Mouse (Mus musculus): ENCODE measurements around the gene Mxra8. TPM values are rescaled to one million over a fixed set of nuclear protein-coding genes. Genes with fewer than 3 reads are reported as not detected.

The Mxra8 gene
- polyA plus RNA-seq (2015; fragmentation: Nextera tagmentation; extraction: Ambion mirVana), result 69.6 and 71.8 TPM in 2 replicates

DNA sequence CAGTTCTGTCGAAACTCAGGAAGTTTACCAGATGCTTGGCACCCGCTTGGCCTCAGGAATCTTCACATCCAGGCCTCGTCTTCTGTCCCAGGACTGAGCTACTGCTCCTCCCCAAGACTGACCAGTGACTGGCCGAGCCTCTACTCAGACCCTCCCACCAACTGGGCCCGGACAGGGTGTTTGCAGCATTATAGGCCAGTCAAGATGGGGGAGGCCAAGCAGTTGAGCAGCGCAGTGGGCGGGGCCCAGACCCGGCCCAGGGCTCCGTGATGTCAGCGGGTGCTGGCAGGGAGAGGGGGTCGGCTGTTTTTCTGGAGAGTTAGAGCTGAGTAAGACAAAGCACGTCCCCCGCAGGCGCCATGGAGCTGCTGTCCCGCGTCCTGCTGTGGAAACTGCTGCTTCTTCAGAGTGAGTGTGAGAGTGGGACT, at the start of gene Mxra8:
Gene Mxra8, plus strand, starts transcription at position 198 of the 428 bp plus-strand sequence.
- 4% methylated on average over 16 of the region's 16 CpGs for WGBS
- H3K9me3 ChIP-seq, result no peaks in the 10 kb centered on the region
- peak within 1 kb of the TSS; percentile 75 for H3K9ac ChIP-seq
- H3K27me3 ChIP-seq, result peaks cover 6% of the 10 kb centered on the region; the same call in 1 of the 2 replicates
- H3K27ac ChIP-seq, result peak within 1 kb of the TSS; percentile 86
- peaks cover 38% of the 10 kb centered on the region for H3K4me1 ChIP-seq
- peaks cover 20% of the 10 kb centered on the region for H3K36me3 ChIP-seq
- H3K4me3 ChIP-seq, result peak within 1 kb of the TSS; percentile 56
- ATAC-seq (ENCODE audit: insufficient number of reproducible peaks, insufficient read depth, low FRiP score, low TSS enrichment, low read depth), result peak; percentile 60
- peak within 1 kb of the TSS; percentile 94 for H3K4me2 ChIP-seq

DNA sequence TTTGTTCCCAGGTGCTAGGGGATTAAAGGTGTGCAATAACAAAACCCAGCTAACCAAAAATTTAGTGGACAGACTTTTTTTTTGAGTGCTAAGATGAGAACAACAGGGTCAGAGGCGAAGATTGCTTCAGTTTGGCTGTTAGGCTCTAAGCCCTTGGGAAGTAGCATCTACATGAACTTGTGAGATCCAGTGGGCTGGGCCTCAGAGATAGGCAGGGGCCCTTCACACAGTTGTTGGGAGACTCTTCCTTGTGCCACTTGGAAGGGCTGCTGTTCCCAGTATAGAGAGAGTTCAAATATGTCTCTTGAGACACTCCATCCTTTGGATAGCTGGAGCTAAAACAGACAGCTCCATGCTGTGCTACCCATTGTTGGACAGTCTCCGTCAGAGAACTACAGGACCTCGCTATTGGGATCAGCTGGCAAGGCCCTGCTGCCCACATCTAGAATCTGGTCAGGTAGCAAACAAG, 49.4 kb upstream of the Mxra8 start, which contains the start of gene Ankrd65:
Gene Ankrd65, plus strand, starts transcription at position 419 of the 469 bp plus-strand sequence.
- 0 out of 2 replicates have a peak, but pooled peaks cover 3% of the 10 kb centered on the region for H3K4me1 ChIP-seq
- no peaks in the 10 kb centered on the region for H3K36me3 ChIP-seq
- 78% methylated on average over 3 of the region's 3 CpGs for WGBS
- H3K9ac ChIP-seq, result no peak within 1 kb of the TSS
- H3K4me2 ChIP-seq, result no peak within 1 kb of the TSS
- no peak for ATAC-seq (ENCODE audit: insufficient number of reproducible peaks, insufficient read depth, low FRiP score, low TSS enrichment, low read depth)
- no peak within 1 kb of the TSS for H3K4me3 ChIP-seq
- H3K27me3 ChIP-seq, result no peaks in the 10 kb centered on the region
- no peaks in the 10 kb centered on the region for H3K9me3 ChIP-seq
- peak within 1 kb of the TSS; percentile 28; the same call in 1 of the 2 replicates for H3K27ac ChIP-seq

DNA sequence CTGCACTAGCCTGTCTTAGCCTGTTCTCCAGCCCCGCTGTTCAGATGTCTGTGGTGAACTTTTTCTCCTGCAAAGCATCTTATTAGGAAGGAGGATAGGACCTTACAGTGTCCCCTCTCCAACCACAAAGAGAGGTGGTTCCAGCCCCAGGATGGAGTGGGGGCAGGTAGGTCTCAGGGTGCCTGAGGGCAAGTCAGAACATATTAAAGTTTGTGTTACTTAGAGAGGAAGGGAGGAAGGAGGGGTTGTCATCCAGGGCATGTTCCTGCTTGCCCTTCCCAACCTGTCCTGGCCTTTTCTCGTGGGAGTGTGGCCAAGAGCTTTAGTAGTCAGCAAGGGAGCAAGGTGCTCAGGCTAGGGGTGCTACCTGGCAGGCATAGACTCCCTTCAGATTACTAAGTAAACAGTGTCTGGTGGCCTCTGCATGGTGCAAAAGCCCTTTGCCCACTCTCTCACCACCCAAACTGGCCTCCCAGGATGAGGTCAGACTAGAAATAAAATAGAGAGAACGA, 48.8 kb upstream of the Mxra8 start:
- Histone ChIP-seq H3K4me1 (no peaks in the 10 kb centered on the region), H3K4me2 (no peak overlapping the region), H3K4me3 (no peak overlapping the region), H3K27ac (no peak overlapping the region), H3K27me3 (no peaks in the 10 kb centered on the region), H3K9ac (no peak overlapping the region), H3K36me3 (no peaks in the 10 kb centered on the region), H3K9me3 (no peaks in the 10 kb centered on the region)
- WGBS, result 52% methylated on average over 3 of the region's 3 CpGs
- ATAC-seq (ENCODE audit: insufficient number of reproducible peaks, insufficient read depth, low FRiP score, low TSS enrichment, low read depth), result no peak

DNA sequence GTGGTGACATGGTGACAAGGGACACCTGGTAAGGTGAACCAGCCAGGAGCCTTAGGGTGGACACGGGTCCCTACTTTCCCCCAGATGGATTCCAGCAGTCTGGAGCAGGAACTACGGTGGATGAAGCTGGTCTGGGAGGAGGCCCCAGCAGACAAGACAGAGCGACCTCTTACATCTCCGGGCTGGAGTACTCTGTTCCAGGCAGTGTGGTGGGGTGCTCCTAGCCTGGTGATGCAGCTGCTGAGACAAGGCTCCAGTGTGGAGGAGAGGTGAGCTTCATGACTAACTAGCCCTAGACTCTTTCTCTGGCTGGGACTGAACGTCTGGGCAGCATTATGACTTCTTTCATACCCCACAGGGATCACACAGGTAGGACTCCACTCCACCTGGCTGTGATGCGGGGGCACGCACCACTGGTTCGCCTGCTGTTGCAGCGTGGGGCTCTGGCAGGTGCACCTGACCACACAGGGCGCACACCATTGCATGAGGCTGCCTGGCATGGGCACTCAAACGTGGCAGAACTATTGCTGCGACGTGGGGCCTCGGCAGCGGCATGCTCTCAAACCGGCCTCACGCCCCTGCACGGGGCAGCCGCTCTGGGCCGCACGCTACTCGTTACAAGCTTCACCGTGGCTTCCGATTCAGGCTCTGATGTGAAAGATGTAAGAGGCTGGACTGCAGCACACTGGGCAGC, 48.1 kb upstream of the Mxra8 start:
- Histone ChIP-seq H3K36me3 (no peaks in the 10 kb centered on the region), H3K9me3 (no peaks in the 10 kb centered on the region), H3K4me3 (no peak overlapping the region), H3K4me1 (no peaks in the 10 kb centered on the region), H3K27me3 (no peaks in the 10 kb centered on the region), H3K4me2 (no peak overlapping the region), H3K9ac (no peak overlapping the region), H3K27ac (no peak overlapping the region)
- 75% methylated on average over 24 of the region's 24 CpGs for WGBS
- ATAC-seq (ENCODE audit: insufficient number of reproducible peaks, insufficient read depth, low FRiP score, low TSS enrichment, low read depth), result no peak

DNA sequence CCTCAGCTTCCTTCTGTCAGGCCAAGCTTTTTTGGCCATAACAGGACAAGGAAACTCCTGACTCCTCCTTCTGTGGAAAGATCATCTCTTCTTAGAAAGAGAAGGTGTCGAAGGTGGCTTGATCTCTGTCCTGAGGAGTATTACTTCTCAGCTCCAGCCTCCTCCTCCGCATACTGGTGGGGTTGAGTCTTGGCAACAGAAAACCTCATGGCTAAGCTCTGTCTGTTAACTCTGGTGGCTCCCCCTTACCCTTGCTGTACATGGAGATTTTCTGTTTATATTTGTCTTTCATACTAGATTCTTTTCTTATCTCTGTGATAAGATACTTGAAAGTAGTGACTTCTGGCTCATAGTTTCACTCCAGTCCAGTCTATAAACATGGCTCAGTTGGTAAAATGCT, 45.8 kb upstream of the Mxra8 start:
- Histone ChIP-seq H3K9me3 (no peaks in the 10 kb centered on the region), H3K27ac (no peak overlapping the region), H3K4me3 (no peak overlapping the region), H3K27me3 (no peaks in the 10 kb centered on the region; the same call in 1 of the 2 replicates), H3K9ac (no peak overlapping the region), H3K4me2 (no peak overlapping the region), H3K4me1 (no peaks in the 10 kb centered on the region), H3K36me3 (no peaks in the 10 kb centered on the region)
- WGBS, result 82% methylated on average over 2 of the region's 2 CpGs
- no peak for ATAC-seq (ENCODE audit: insufficient number of reproducible peaks, insufficient read depth, low FRiP score, low TSS enrichment, low read depth)

DNA sequence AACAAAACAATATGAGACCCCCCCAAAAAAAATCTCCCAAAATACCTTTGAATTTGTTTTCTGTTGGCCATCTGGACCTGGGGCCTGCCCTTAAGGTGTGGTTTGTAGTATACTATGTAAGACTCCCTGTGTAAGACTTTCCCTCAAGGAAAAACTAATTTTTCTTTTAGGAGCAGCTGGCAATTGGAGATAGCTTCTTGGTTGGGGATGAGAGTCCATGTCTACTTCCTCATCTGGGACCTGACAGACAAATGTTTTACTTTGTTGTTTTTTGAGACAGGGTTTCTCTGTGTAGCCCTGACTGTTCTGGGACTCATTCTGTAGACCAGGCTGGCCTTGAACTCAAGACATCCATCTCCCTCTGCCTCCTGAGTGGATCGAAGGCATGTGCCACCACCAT, 37.4 kb upstream of the Mxra8 start:
- WGBS, result 100% methylated on average over 1 of the region's 1 CpGs

DNA sequence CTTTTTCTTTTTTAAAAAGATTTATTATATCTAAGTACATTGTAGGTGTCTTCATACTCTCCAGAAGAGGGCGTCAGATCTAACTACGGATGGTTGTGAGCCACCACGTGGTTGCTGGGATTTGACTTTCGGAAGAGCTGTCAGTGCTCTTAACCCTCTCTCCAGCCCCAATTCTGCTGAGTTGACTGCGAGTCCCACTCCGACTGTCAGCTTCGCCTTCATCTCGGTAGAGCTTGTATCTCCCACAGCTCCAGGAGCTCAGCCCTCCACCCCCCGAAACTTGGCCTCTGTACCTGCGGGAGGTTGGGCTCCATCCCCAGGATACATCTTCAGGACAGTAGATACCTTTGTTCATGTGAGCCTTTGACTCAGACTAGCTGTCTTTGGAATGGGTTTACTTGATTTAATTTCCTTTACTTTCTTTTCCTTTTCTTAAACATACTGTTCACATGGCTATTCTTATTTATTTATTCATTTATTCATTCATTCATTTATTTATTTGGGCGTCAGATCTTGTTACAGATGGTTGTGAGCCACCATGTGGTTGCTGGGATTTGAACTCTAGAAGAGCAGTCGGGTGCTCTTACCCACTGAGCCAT, 36.6 kb upstream of the Mxra8 start, which contains the start of gene Mrpl20:
Gene Mrpl20, plus strand, starts transcription at position 138 of the 599 bp plus-strand sequence.
- Histone ChIP-seq H3K4me2 (peak within 1 kb of the TSS; percentile 77), H3K9me3 (no peaks in the 10 kb centered on the region), H3K4me3 (peak within 1 kb of the TSS; percentile 89), H3K4me1 (peaks cover 17% of the 10 kb centered on the region), H3K27me3 (no peaks in the 10 kb centered on the region; the same call in 1 of the 2 replicates), H3K27ac (peak within 1 kb of the TSS; percentile 69), H3K9ac (peak within 1 kb of the TSS; percentile 93), H3K36me3 (peaks cover 27% of the 10 kb centered on the region)
- ATAC-seq (ENCODE audit: insufficient number of reproducible peaks, insufficient read depth, low FRiP score, low TSS enrichment, low read depth), result no peak
- 7% methylated on average over 12 of the region's 12 CpGs for WGBS

More for the DNA sequence above, 37.4 kb upstream of the Mxra8 start:
- peaks cover 17% of the 10 kb centered on the region for H3K4me1 ChIP-seq
- no peaks in the 10 kb centered on the region; the same call in 1 of the 2 replicates for H3K27me3 ChIP-seq
- no peak overlapping the region for H3K27ac ChIP-seq
- no peak overlapping the region for H3K4me2 ChIP-seq
- H3K9me3 ChIP-seq, result no peaks in the 10 kb centered on the region
- ATAC-seq (ENCODE audit: insufficient number of reproducible peaks, insufficient read depth, low FRiP score, low TSS enrichment, low read depth), result no peak
- H3K36me3 ChIP-seq, result peaks cover 21% of the 10 kb centered on the region
- no peak overlapping the region for H3K9ac ChIP-seq
- H3K4me3 ChIP-seq, result no peak overlapping the region

DNA sequence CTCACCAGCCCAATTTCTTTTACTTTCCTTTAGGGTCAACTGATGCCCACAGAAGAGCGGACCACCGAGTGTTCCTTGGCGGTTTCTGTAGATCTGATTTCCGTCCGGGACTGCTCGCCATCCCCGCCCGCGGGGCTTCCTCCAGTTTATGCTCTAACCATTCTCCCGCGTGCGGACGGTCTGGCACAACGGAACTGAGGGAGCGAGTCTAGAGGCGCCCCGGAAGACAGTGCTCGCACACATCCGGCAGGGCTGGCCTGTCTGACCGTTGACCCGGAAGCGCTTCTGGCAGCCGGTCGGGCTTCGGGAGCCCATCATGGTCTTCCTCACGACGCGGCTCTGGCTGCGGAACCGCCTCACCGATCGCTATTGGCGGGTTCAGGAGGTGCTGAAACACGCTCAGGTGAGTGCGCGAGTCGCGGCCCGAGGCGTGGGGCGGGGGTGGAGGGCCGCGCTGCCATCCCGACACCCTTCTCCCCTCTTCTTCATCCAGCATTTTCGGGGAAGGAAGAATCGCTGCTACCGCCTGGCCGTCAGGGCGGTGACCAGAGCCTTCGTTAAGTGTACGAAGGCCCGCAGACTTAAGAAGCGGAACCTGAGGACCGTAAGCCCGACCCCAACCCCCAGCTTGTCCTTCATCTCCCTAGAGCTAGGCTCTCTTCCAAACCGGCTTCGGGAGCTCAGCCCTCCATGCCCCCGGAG, 36.0 kb upstream of the Mxra8 start:
- H3K9me3 ChIP-seq, result no peaks in the 10 kb centered on the region
- H3K9ac ChIP-seq, result peak overlapping the region; percentile 93
- peak overlapping the region; percentile 89 for H3K4me3 ChIP-seq
- H3K4me1 ChIP-seq, result peaks cover 17% of the 10 kb centered on the region
- peaks cover 34% of the 10 kb centered on the region for H3K36me3 ChIP-seq
- peak; percentile 96 for ATAC-seq (ENCODE audit: insufficient number of reproducible peaks, insufficient read depth, low FRiP score, low TSS enrichment, low read depth)
- H3K27me3 ChIP-seq, result no peaks in the 10 kb centered on the region; the same call in 1 of the 2 replicates
- H3K4me2 ChIP-seq, result peak overlapping the region; percentile 77
- H3K27ac ChIP-seq, result peak overlapping the region; percentile 69
- WGBS, result under 1% methylated on average over 58 of the region's 58 CpGs

DNA sequence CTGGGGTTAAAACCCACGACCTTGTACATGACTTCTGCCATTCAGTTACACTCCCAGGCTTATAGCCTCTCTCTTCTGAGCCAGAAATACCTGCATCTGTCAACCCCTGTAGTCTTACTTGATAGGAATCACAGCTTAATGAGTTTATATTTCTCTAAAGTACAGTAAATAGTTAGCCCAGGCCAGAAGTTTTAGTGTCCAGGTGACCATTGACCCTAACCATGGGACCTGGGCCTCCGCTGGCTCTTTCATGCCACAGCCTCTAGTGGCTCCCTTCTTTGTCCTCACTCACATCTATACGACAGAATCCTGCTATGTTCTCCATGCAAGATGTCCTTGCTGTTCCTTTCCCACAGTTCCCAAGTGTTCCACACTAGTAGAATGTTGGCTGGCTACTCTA, 31.6 kb upstream of the Mxra8 start:
- Histone ChIP-seq H3K4me1 (peaks cover 25% of the 10 kb centered on the region), H3K36me3 (peaks cover 59% of the 10 kb centered on the region), H3K9me3 (no peaks in the 10 kb centered on the region), H3K27ac (no peak overlapping the region), H3K27me3 (no peaks in the 10 kb centered on the region), H3K4me3 (no peak overlapping the region), H3K4me2 (no peak overlapping the region), H3K9ac (no peak overlapping the region)
- no peak for ATAC-seq (ENCODE audit: insufficient number of reproducible peaks, insufficient read depth, low FRiP score, low TSS enrichment, low read depth)
- WGBS, result 91% methylated on average over 3 of the region's 3 CpGs

DNA sequence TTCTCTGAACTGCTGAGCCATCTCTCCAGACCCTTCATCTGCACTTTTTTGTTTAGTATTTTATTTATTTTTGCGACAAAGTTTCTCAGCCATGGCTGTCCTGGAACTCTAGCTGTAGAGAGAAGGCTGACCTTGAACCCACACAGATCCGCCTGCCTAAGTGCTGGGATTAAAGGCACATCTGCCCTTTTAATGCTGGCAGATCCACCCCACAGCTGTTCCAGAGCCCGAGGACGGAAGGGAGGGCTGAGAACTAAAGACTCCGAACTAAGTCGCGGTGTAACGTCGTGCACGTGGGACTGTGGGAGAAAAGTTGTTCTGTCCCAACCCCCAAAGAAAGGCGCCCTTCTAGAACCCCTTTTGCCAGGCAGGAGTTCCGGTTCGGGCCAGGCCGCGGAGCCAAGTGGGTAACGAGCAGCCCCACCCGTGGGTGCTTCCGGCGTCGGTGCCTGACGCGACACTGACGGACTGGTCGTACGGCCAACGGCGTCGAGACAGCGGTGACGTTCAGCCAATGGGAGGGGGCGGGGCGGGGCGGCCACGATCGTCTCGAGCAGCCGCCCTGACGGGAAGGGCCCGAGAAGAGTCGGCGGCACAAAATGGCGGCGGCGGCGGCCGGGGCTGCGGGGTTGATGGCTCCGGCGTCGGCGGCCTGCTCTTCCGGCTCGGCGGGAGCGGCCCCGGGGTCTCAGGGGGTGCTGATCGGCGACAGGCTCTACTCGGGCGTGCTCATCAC, 27.4 kb upstream of the Mxra8 start, which contains the start of gene Ccnl2:
Gene Ccnl2, plus strand, starts transcription at position 561 of the 736 bp plus-strand sequence.
- ATAC-seq (ENCODE audit: insufficient number of reproducible peaks, insufficient read depth, low FRiP score, low TSS enrichment, low read depth), result peak; percentile 99
- under 1% methylated on average over 56 of the region's 60 CpGs for WGBS
- Histone ChIP-seq H3K36me3 (peaks cover 72% of the 10 kb centered on the region), H3K27ac (peak within 1 kb of the TSS; percentile 96), H3K27me3 (no peaks in the 10 kb centered on the region), H3K4me2 (peak within 1 kb of the TSS; percentile 82), H3K4me3 (peak within 1 kb of the TSS; percentile 100), H3K9me3 (no peaks in the 10 kb centered on the region), H3K4me1 (peaks cover 22% of the 10 kb centered on the region), H3K9ac (peak within 1 kb of the TSS; percentile 100)
